Mouse (Mus musculus) ES-E14 (cell line): Measurements from ENCODE around the gene Bicdl1.

Experiments
- ZC3H11A ChIP-seq: IDR thresholded peaks from 2 replicates; pipeline ENCODE4 v1.6.1; 2012; ENCODE audit warnings: low read depth, mild to moderate bottlenecking, inconsistent platforms, low read length, borderline replicate concordance
- ZNF384 ChIP-seq: IDR thresholded peaks from 2 replicates; pipeline ENCODE4 v1.6.1; 2012; ENCODE audit warnings: low read depth, low read length, inconsistent platforms

GRCm38 (mm10) chr5:115748316-115748715 lies 16.9 kb upstream of the Bicdl1 start:
- TF ChIP-seq ZC3H11A = no peak
- TF ChIP-seq ZNF384 = no peak
